Mouse (Mus musculus): ENCODE results near the gene Fras1. TPM values are rescaled to one million over a fixed set of nuclear protein-coding genes. Genes with fewer than 3 reads are reported as not detected.

Fras1 gene
- total and polyA plus RNA-seq, 3 experiments = 0.02 to 0.23 (median 0.11) TPM

GRCm38 (mm10) chr5:96417121-96417520 is 43.4 kb downstream of the Fras1 start:
- DNase-seq (ENCODE audit: low spot score) (no peak), ATAC-seq (ENCODE audit: extremely low read depth, insufficient number of reproducible peaks, low FRiP score, poor library complexity, severe bottlenecking) (no peak)
- TF ChIP-seq TAL1 (conservative IDR thresholded peaks at IDR 0.05; ENCODE audit: low read depth, low read length) = no peak
- H3K4me3 ChIP-seq (ENCODE audit: low read depth, low read length) = no peak overlapping the region
- no peaks in the 10 kb centered on the region for H3K9me3 ChIP-seq (replicated peaks)
- no peaks in the 10 kb centered on the region for H3K4me1 ChIP-seq (ENCODE audit: insufficient read depth, low read depth, low read length)
- no peaks in the 10 kb centered on the region for H3K36me3 ChIP-seq (replicated peaks)
- no peaks in the 10 kb centered on the region for H3K27me3 ChIP-seq (ENCODE audit: insufficient read depth, low read length)

- Histone ChIP-seq H3K4me1 (ENCODE audit: insufficient read depth, low read depth, low read length) (no peaks in the 10 kb centered on the region), H3K9me3 (replicated peaks) (no peaks in the 10 kb centered on the region), H3K27me3 (ENCODE audit: insufficient read depth, low read length) (no peaks in the 10 kb centered on the region), H3K4me3 (ENCODE audit: low read depth, low read length) (no peak overlapping the region), H3K36me3 (replicated peaks) (no peaks in the 10 kb centered on the region)
- ATAC-seq (ENCODE audit: extremely low read depth, insufficient number of reproducible peaks, low FRiP score, poor library complexity, severe bottlenecking) = no peak
- TF ChIP-seq GATA1 (IDR thresholded peaks at IDR 0.05; ENCODE audit: borderline replicate concordance, low read length) = no peak
- TF ChIP-seq POLR2AphosphoS5 (IDR thresholded peaks at IDR 0.05; ENCODE audit: insufficient replicate concordance, low read depth, low read length) = no peak
- TF ChIP-seq TAL1 (conservative IDR thresholded peaks at IDR 0.05; ENCODE audit: low read depth, low read length) = no peak
- no peak for TF ChIP-seq GATA2 (IDR thresholded peaks at IDR 0.05; ENCODE audit: borderline replicate concordance, low read depth, low read length)
- TF ChIP-seq CTCF (IDR thresholded peaks at IDR 0.05; ENCODE audit: low read depth, low read length) = no peak
- DNase-seq (ENCODE audit: low spot score) = no peak
Measured at GRCm38 (mm10) chr5:96421550-96421949, 47.8 kb downstream of the Fras1 start.

GRCm38 (mm10) chr5:96422716-96423115 is 49.0 kb downstream of the Fras1 start:
- H3K4me3 ChIP-seq (ENCODE audit: low read depth, low read length) = no peak overlapping the region
- ATAC-seq (ENCODE audit: extremely low read depth, insufficient number of reproducible peaks, low FRiP score, poor library complexity, severe bottlenecking) = no peak
- no peak for DNase-seq (ENCODE audit: low spot score)
- H3K4me1 ChIP-seq (ENCODE audit: insufficient read depth, low read depth, low read length) = no peaks in the 10 kb centered on the region
- H3K36me3 ChIP-seq (replicated peaks) = no peaks in the 10 kb centered on the region
- no peaks in the 10 kb centered on the region for H3K27me3 ChIP-seq (ENCODE audit: insufficient read depth, low read length)
- TF ChIP-seq POLR2AphosphoS5 (IDR thresholded peaks at IDR 0.05; ENCODE audit: insufficient replicate concordance, low read depth, low read length) (no peak), GATA1 (IDR thresholded peaks at IDR 0.05; ENCODE audit: borderline replicate concordance, low read length) (no peak), GATA2 (IDR thresholded peaks at IDR 0.05; ENCODE audit: borderline replicate concordance, low read depth, low read length) (no peak), TAL1 (conservative IDR thresholded peaks at IDR 0.05; ENCODE audit: low read depth, low read length) (no peak), CTCF (IDR thresholded peaks at IDR 0.05; ENCODE audit: low read depth, low read length) (no peak)
- no peaks in the 10 kb centered on the region for H3K9me3 ChIP-seq (replicated peaks)

GRCm38 (mm10) chr5:96425391-96425790 is 51.6 kb downstream of the Fras1 start:
- ATAC-seq (ENCODE audit: extremely low read depth, insufficient number of reproducible peaks, low FRiP score, poor library complexity, severe bottlenecking) = no peak
- Histone ChIP-seq H3K36me3 (replicated peaks) (no peaks in the 10 kb centered on the region), H3K4me3 (ENCODE audit: low read depth, low read length) (no peak overlapping the region), H3K9me3 (replicated peaks) (no peaks in the 10 kb centered on the region), H3K27me3 (ENCODE audit: insufficient read depth, low read length) (no peaks in the 10 kb centered on the region), H3K4me1 (ENCODE audit: insufficient read depth, low read depth, low read length) (no peaks in the 10 kb centered on the region)
- DNase-seq (ENCODE audit: low spot score) = no peak
- TF ChIP-seq GATA2 (IDR thresholded peaks at IDR 0.05; ENCODE audit: borderline replicate concordance, low read depth, low read length) (no peak), TAL1 (conservative IDR thresholded peaks at IDR 0.05; ENCODE audit: low read depth, low read length) (no peak), GATA1 (IDR thresholded peaks at IDR 0.05; ENCODE audit: borderline replicate concordance, low read length) (no peak), CTCF (IDR thresholded peaks at IDR 0.05; ENCODE audit: low read depth, low read length) (no peak), POLR2AphosphoS5 (IDR thresholded peaks at IDR 0.05; ENCODE audit: insufficient replicate concordance, low read depth, low read length) (no peak)

- Histone ChIP-seq H3K9me3 (replicated peaks) (no peaks in the 10 kb centered on the region), H3K4me1 (ENCODE audit: insufficient read depth, low read depth, low read length) (no peaks in the 10 kb centered on the region), H3K27me3 (ENCODE audit: insufficient read depth, low read length) (no peaks in the 10 kb centered on the region), H3K36me3 (replicated peaks) (no peaks in the 10 kb centered on the region), H3K4me3 (ENCODE audit: low read depth, low read length) (no peak overlapping the region)
- no peak for TF ChIP-seq CTCF (IDR thresholded peaks at IDR 0.05; ENCODE audit: low read depth, low read length)
- no peak for TF ChIP-seq POLR2AphosphoS5 (IDR thresholded peaks at IDR 0.05; ENCODE audit: insufficient replicate concordance, low read depth, low read length)
- no peak for TF ChIP-seq GATA1 (IDR thresholded peaks at IDR 0.05; ENCODE audit: borderline replicate concordance, low read length)
- no peak for TF ChIP-seq TAL1 (conservative IDR thresholded peaks at IDR 0.05; ENCODE audit: low read depth, low read length)
- TF ChIP-seq GATA2 (IDR thresholded peaks at IDR 0.05; ENCODE audit: borderline replicate concordance, low read depth, low read length) = no peak
- DNase-seq (ENCODE audit: low spot score) = no peak
- ATAC-seq (ENCODE audit: extremely low read depth, insufficient number of reproducible peaks, low FRiP score, poor library complexity, severe bottlenecking) = no peak
Measured at GRCm38 (mm10) chr5:96429532-96430141, 55.9 kb downstream of the Fras1 start.

GRCm38 (mm10) chr5:96437870-96438269 is 64.1 kb downstream of the Fras1 start:
- Histone ChIP-seq H3K4me1 (ENCODE audit: insufficient read depth, low read depth, low read length) (no peaks in the 10 kb centered on the region), H3K27me3 (ENCODE audit: insufficient read depth, low read length) (peaks cover 2% of the 10 kb centered on the region; the same call in 1 of the 2 replicates), H3K36me3 (replicated peaks) (no peaks in the 10 kb centered on the region), H3K9me3 (replicated peaks) (no peaks in the 10 kb centered on the region), H3K4me3 (ENCODE audit: low read depth, low read length) (no peak overlapping the region)
- DNase-seq (ENCODE audit: low spot score) = no peak
- TF ChIP-seq GATA1 (IDR thresholded peaks at IDR 0.05; ENCODE audit: borderline replicate concordance, low read length) (no peak), GATA2 (IDR thresholded peaks at IDR 0.05; ENCODE audit: borderline replicate concordance, low read depth, low read length) (no peak), TAL1 (conservative IDR thresholded peaks at IDR 0.05; ENCODE audit: low read depth, low read length) (no peak), CTCF (IDR thresholded peaks at IDR 0.05; ENCODE audit: low read depth, low read length) (no peak), POLR2AphosphoS5 (IDR thresholded peaks at IDR 0.05; ENCODE audit: insufficient replicate concordance, low read depth, low read length) (no peak)
- ATAC-seq (ENCODE audit: extremely low read depth, insufficient number of reproducible peaks, low FRiP score, poor library complexity, severe bottlenecking) = no peak

Data from G1E (cell line).